Mouse (Mus musculus): ENCODE results near the gene Psors1c2. TPM values are rescaled to one million over a fixed set of nuclear protein-coding genes. Genes with fewer than 3 reads are reported as not detected.
A peak's percentile ranks its signal among the peaks of the same experiment; 100 is the strongest.

The Psors1c2 gene
- polyA plus RNA-seq, 1 experiment from 2014 or later, result 0.81 TPM

DNA sequence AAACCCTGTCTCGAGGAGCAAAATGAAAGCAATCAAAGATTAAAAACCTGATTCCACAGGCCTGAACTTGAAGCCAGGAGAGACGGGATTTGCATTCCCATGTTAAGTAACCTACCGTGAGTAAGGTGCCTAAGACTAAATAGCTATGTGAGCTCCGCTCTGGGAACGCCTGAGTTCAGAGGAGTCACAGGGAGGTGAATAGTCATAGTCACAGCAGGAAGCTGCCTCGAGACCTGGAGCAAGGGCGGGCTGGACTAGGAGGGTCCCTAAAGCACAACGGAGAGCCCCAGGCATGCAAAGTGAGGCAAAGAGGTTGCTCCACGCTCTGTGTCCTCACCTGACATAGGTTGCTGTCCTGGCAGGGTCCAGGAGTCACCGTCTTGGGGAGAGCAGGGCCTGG, 6.5 kb downstream of the Psors1c2 start:
- Histone ChIP-seq H3K4me2 (ENCODE audit: low read depth, low read length) (no peak overlapping the region), H3K36me3 (ENCODE audit: control insufficient read depth, insufficient read depth, low read length) (no peaks in the 10 kb centered on the region), H3K4me3 (ENCODE audit: low read length) (no peak overlapping the region), H3K9ac (ENCODE audit: low read depth, low read length) (no peak overlapping the region), H3K9me3 (ENCODE audit: control insufficient read depth, low read length) (no peaks in the 10 kb centered on the region), H3K4me1 (ENCODE audit: control insufficient read depth, insufficient read depth, low read length) (no peaks in the 10 kb centered on the region), H3K27me3 (replicated peaks; ENCODE audit: control insufficient read depth, insufficient read depth, low read length) (no peaks in the 10 kb centered on the region), H3K27ac (ENCODE audit: low read length) (no peak overlapping the region)
- 63% methylated on average over 10 of the region's 10 CpGs for WGBS
- ATAC-seq, result no peak

DNA sequence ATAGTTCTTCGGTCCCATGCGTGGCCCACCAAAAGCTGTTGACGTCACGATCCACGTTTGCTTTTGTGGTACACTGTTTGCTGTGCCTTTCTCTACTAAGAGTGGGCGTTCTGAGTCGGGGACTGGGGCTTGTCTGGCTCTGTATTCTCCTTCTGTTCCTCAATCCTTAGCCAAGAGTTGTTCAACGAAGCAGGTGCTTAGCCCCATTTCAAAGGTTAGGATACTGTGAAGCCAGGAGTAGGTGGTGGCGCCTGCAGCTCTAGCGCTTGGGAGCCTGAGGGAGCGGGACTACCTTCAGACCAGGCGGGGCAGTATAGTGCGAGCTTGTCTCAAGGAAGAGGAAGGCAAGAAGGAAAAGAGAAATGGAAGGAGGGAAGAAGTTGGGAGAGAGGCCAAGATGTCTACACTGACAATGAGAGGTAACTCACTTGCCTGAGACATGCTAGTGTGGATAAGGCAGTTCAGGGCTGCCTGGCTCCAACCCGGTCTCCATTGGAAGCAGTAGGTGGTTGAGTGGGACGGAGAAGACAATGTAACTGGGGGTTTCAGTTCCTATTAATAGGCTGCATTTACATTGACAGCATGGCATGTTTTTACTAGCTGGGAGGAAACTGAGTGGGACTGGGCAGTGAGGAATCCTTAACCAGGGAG, 9.9 kb downstream of the Psors1c2 start:
- H3K4me1 ChIP-seq (ENCODE audit: control insufficient read depth, insufficient read depth, low read length), result no peaks in the 10 kb centered on the region
- no peak overlapping the region for H3K9ac ChIP-seq (ENCODE audit: low read depth, low read length)
- no peak overlapping the region for H3K27ac ChIP-seq (ENCODE audit: low read length)
- no peaks in the 10 kb centered on the region for H3K36me3 ChIP-seq (ENCODE audit: control insufficient read depth, insufficient read depth, low read length)
- H3K27me3 ChIP-seq (replicated peaks; ENCODE audit: control insufficient read depth, insufficient read depth, low read length), result no peaks in the 10 kb centered on the region
- no peak overlapping the region for H3K4me3 ChIP-seq (ENCODE audit: low read length)
- no peaks in the 10 kb centered on the region for H3K9me3 ChIP-seq (ENCODE audit: control insufficient read depth, low read length)
- WGBS, result 80% methylated on average over 15 of the region's 15 CpGs
- ATAC-seq, result no peak
- H3K4me2 ChIP-seq (ENCODE audit: low read depth, low read length), result no peak overlapping the region

DNA sequence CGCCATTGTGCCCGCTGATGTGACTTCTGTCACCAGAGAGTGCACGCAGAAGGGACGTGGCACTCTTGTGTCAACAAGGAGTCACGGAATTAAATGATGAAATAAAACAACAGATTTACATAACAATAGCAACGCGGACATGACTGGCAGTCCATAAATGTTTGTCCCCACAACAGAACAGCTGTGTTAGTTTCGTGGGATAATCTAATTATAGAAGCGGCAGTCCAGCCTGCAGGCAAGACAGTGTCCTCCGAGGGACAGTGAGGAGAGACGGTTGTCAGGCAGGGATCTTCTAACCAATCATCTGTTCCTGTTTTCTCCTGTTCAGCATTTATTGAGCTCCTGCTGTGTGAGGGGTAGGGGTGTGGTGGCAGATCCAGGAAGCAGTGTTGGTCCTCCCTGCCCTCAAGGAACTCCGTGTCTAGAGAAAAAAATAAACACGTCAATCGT, 10.4 kb downstream of the Psors1c2 start:
- Histone ChIP-seq H3K4me2 (ENCODE audit: low read depth, low read length) (no peak overlapping the region), H3K4me1 (ENCODE audit: control insufficient read depth, insufficient read depth, low read length) (no peaks in the 10 kb centered on the region; the same call in 1 of the 2 replicates), H3K9ac (ENCODE audit: low read depth, low read length) (no peak overlapping the region), H3K9me3 (ENCODE audit: control insufficient read depth, low read length) (no peaks in the 10 kb centered on the region), H3K27ac (ENCODE audit: low read length) (no peak overlapping the region), H3K4me3 (ENCODE audit: low read length) (no peak overlapping the region), H3K27me3 (replicated peaks; ENCODE audit: control insufficient read depth, insufficient read depth, low read length) (no peaks in the 10 kb centered on the region), H3K36me3 (ENCODE audit: control insufficient read depth, insufficient read depth, low read length) (no peaks in the 10 kb centered on the region)
- 47% methylated on average over 14 of the region's 14 CpGs for WGBS
- ATAC-seq, result no peak

DNA sequence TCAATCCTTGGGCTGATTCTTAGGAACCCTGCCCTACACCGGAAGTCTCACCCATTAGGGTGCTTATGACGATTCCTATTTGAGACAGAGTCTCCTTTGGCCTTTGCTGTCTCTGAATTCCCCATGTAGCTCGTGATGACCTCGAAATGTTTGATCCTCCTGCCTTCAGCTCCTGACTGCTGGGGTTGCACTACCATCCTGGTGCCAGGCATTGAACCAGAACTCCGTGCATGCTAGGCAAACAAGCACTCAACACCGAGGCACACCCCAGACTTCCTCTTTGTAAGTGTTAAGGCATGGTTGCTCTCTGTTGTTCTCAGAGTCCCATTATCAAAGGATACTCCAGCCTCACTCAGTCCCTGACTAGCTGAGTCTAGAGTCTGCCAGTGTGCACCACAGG, 11.0 kb downstream of the Psors1c2 start:
- no peaks in the 10 kb centered on the region for H3K36me3 ChIP-seq (ENCODE audit: control insufficient read depth, insufficient read depth, low read length)
- 73% methylated on average over 6 of the region's 6 CpGs for WGBS
- no peak overlapping the region for H3K9ac ChIP-seq (ENCODE audit: low read depth, low read length)
- no peak for ATAC-seq
- no peak overlapping the region for H3K4me3 ChIP-seq (ENCODE audit: low read length)
- no peaks in the 10 kb centered on the region for H3K27me3 ChIP-seq (replicated peaks; ENCODE audit: control insufficient read depth, insufficient read depth, low read length)
- peaks cover 5% of the 10 kb centered on the region for H3K4me1 ChIP-seq (ENCODE audit: control insufficient read depth, insufficient read depth, low read length)
- H3K9me3 ChIP-seq (ENCODE audit: control insufficient read depth, low read length), result no peaks in the 10 kb centered on the region
- H3K4me2 ChIP-seq (ENCODE audit: low read depth, low read length), result no peak overlapping the region
- H3K27ac ChIP-seq (ENCODE audit: low read length), result no peak overlapping the region

DNA sequence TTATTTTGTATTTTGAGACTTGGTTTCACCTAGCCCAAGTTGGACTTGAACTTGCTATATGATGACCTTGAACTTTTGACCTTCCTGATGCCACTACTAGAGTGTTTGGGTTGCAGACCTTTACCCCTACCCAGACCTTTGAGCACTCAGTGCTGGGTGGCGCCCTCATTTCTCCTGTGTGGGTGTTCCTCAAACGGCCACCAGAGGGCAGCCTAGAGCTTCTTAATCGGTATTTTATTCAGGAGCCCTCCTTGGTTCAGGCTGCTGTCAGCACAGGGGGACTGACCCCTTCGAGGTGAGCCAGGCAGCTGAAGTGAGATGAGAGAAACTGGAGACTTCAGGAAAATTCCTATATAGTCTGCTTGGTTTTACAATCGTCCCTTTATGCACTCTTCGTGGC, 11.7 kb downstream of the Psors1c2 start:
- 36% methylated on average over 6 of the region's 6 CpGs for WGBS
- Histone ChIP-seq H3K4me3 (ENCODE audit: low read length) (no peak overlapping the region), H3K27ac (ENCODE audit: low read length) (no peak overlapping the region), H3K9me3 (ENCODE audit: control insufficient read depth, low read length) (no peaks in the 10 kb centered on the region), H3K4me1 (ENCODE audit: control insufficient read depth, insufficient read depth, low read length) (peaks cover 5% of the 10 kb centered on the region), H3K4me2 (ENCODE audit: low read depth, low read length) (no peak overlapping the region), H3K27me3 (replicated peaks; ENCODE audit: control insufficient read depth, insufficient read depth, low read length) (no peaks in the 10 kb centered on the region), H3K9ac (ENCODE audit: low read depth, low read length) (no peak overlapping the region), H3K36me3 (ENCODE audit: control insufficient read depth, insufficient read depth, low read length) (no peaks in the 10 kb centered on the region)
- peak; percentile 31; the same call in 1 of the 2 replicates for ATAC-seq

DNA sequence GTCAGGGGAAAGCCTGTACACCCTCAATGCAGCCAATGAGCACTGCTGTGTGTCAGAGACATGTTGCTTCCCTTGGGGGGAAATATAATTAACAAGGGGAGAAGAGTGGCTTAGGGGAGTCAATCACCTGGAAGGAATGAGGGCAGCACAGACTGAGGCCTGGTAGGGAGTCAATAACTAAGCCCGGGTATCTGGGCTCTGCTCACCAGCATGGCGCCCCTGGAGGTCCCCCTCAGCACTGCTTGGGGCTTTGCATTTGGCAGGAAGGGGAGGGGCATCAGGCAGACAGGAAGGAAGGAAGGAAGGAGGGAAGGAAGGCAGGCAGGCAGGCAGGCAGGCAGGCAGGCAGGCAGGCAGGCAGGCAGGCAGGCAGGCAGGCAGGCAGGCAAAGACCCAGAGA, 14.5 kb downstream of the Psors1c2 start:
- H3K4me3 ChIP-seq (ENCODE audit: low read length), result no peak overlapping the region
- WGBS, result 69% methylated on average over 2 of the region's 2 CpGs
- H3K4me2 ChIP-seq (ENCODE audit: low read depth, low read length), result no peak overlapping the region
- no peaks in the 10 kb centered on the region for H3K36me3 ChIP-seq (ENCODE audit: control insufficient read depth, insufficient read depth, low read length)
- H3K9me3 ChIP-seq (ENCODE audit: control insufficient read depth, low read length), result no peaks in the 10 kb centered on the region
- H3K27ac ChIP-seq (ENCODE audit: low read length), result no peak overlapping the region
- peaks cover 9% of the 10 kb centered on the region for H3K4me1 ChIP-seq (ENCODE audit: control insufficient read depth, insufficient read depth, low read length)
- no peak for ATAC-seq
- H3K9ac ChIP-seq (ENCODE audit: low read depth, low read length), result no peak overlapping the region
- H3K27me3 ChIP-seq (replicated peaks; ENCODE audit: control insufficient read depth, insufficient read depth, low read length), result no peaks in the 10 kb centered on the region

DNA sequence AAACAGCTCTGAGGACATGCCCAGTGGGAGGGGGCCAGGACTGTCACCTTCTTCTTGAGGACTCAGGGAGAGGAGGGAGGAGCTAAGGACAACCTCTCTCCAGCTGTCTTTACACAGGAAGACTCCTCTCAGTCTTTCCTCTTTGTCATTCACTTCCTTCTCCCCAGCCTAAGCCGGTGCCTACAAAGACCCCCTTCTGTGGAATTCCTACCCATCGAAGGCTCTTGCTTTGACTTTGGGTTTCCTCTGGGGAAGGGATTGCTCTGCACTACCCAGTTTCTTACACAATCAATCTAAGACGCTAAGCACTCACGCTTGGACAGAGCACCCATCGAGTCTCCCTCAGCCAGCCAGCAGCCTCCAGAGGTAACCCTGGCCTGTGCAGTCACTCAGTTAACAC, 15.6 kb downstream of the Psors1c2 start:
- H3K9ac ChIP-seq (ENCODE audit: low read depth, low read length), result 0 out of 2 replicates have a peak overlapping the region, but pooled peaks have one; percentile 3
- peak overlapping the region; percentile 54 for H3K27ac ChIP-seq (ENCODE audit: low read length)
- no peaks in the 10 kb centered on the region for H3K9me3 ChIP-seq (ENCODE audit: control insufficient read depth, low read length)
- ATAC-seq, result no peak
- no peak overlapping the region for H3K4me2 ChIP-seq (ENCODE audit: low read depth, low read length)
- no peak overlapping the region for H3K4me3 ChIP-seq (ENCODE audit: low read length)
- no peaks in the 10 kb centered on the region for H3K27me3 ChIP-seq (replicated peaks; ENCODE audit: control insufficient read depth, insufficient read depth, low read length)
- H3K4me1 ChIP-seq (ENCODE audit: control insufficient read depth, insufficient read depth, low read length), result peaks cover 9% of the 10 kb centered on the region
- WGBS, result 34% methylated on average over 5 of the region's 5 CpGs
- no peaks in the 10 kb centered on the region for H3K36me3 ChIP-seq (ENCODE audit: control insufficient read depth, insufficient read depth, low read length)

DNA sequence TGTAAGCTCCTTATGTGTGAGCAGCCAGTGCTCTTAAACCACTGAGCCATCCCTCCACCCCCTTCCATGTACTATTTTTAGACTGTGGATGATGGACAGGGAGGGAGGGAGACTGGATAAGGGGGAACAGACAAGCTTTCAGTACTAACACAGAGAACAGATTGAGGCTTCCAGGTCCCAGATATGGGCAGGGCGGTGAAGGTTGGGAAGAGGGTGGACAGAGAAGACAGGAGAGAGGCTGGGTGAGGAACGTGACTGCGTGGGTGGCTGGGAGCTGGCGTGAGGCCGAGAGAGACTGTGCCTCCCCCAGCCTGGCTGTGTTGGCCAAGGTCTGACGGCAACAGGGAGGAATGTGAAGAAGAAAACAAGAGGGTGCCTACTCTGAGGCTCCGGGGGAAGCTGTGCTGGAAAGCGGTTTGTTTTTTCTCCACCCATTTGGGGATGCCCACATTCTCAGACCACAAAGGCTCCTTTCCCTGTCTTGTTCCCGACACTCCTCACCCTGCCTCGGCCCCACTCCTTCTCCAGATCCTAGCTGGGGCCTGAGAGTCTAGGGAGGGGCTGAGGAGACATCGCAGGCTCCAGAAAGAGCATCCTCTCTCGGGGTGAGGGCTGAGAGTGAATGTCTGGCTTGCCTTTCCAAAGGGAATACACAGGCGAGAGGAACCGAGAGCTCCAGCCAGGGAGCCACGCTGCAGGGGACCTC, 16.6 kb downstream of the Psors1c2 start:
- WGBS, result 37% methylated on average over 15 of the region's 15 CpGs

DNA sequence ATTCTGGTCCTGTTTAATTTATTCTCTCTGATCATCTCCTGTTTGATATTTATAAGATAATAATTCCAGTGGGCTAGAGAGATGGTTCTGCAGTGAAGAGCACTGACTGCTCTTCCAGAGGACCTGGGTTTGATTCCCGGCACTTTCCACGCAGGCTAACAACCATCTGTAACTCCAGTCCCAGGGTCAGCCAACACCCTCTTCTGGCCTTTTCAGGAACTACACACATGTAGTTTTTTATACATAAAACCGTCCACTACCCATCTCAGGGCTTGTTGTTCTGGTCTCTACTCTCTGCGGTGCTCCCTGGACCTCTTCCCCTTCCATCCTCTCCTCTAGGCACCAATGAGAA, 17.1 kb downstream of the Psors1c2 start:
- Histone ChIP-seq H3K9me3 (ENCODE audit: control insufficient read depth, low read length) (no peaks in the 10 kb centered on the region), H3K4me2 (ENCODE audit: low read depth, low read length) (no peak overlapping the region), H3K27me3 (replicated peaks; ENCODE audit: control insufficient read depth, insufficient read depth, low read length) (no peaks in the 10 kb centered on the region), H3K27ac (ENCODE audit: low read length) (peak overlapping the region; percentile 64), H3K4me1 (ENCODE audit: control insufficient read depth, insufficient read depth, low read length) (peaks cover 9% of the 10 kb centered on the region), H3K9ac (ENCODE audit: low read depth, low read length) (0 out of 2 replicates have a peak overlapping the region, but pooled peaks have one; percentile 17), H3K4me3 (ENCODE audit: low read length) (no peak overlapping the region), H3K36me3 (ENCODE audit: control insufficient read depth, insufficient read depth, low read length) (no peaks in the 10 kb centered on the region)
- ATAC-seq, result no peak
- 94% methylated on average over 4 of the region's 4 CpGs for WGBS

More for the DNA sequence above, 16.6 kb downstream of the Psors1c2 start:
- Histone ChIP-seq H3K4me1 (ENCODE audit: control insufficient read depth, insufficient read depth, low read length) (peaks cover 9% of the 10 kb centered on the region), H3K9ac (ENCODE audit: low read depth, low read length) (peak overlapping the region; percentile 17; the same call in 1 of the 2 replicates), H3K27ac (ENCODE audit: low read length) (peak overlapping the region; percentile 64), H3K9me3 (ENCODE audit: control insufficient read depth, low read length) (no peaks in the 10 kb centered on the region), H3K36me3 (ENCODE audit: control insufficient read depth, insufficient read depth, low read length) (no peaks in the 10 kb centered on the region), H3K4me3 (ENCODE audit: low read length) (no peak overlapping the region), H3K4me2 (ENCODE audit: low read depth, low read length) (no peak overlapping the region), H3K27me3 (replicated peaks; ENCODE audit: control insufficient read depth, insufficient read depth, low read length) (no peaks in the 10 kb centered on the region)
- peak; percentile 82 for ATAC-seq
